Mouse (Mus musculus) liver, embryonic 15.5 days (tissue): ENCODE results near the gene Aldh1l1. TPM values are rescaled to one million over a fixed set of nuclear protein-coding genes. Genes with fewer than 3 reads are reported as not detected.
A peak's percentile ranks its signal among the peaks of the same experiment; 100 is the strongest.

Experiments
- ATAC-seq: fragments of 200-750 bp; cut with Nextera tagmentation; 2 replicates; pipeline ENCODE4 v1.8.0; 2017; ENCODE audit warnings: moderate number of reproducible peaks, mild to moderate bottlenecking, moderate library complexity; ENCODE audit not compliant: insufficient read depth
- H3K27ac ChIP-seq: fragments of 300-500 bp; sonication (generic); replicated peaks from 2 replicates; pipeline ENCODE4 v1.5.1; 2015; ENCODE audit warnings: mild to moderate bottlenecking, inconsistent platforms
- H3K27me3 ChIP-seq: fragments of 300-500 bp; sonication (generic); 2 replicates; pipeline ENCODE4 v1.6.1; 2015; ENCODE audit warnings: mild to moderate bottlenecking, inconsistent platforms
- H3K36me3 ChIP-seq: fragments of 300-500 bp; sonication (generic); replicated peaks from 2 replicates; pipeline ENCODE4 v1.6.1; 2015; ENCODE audit warnings: moderate library complexity, mild to moderate bottlenecking, inconsistent platforms
- H3K4me1 ChIP-seq: fragments of 300-500 bp; sonication (generic); replicated peaks from 2 replicates; pipeline ENCODE4 v1.6.1; 2015; ENCODE audit warnings: inconsistent platforms
- H3K4me2 ChIP-seq: fragments of 300-500 bp; sonication (generic); 2 replicates; pipeline ENCODE4 v1.6.1; 2015; ENCODE audit warnings: moderate library complexity, mild to moderate bottlenecking, inconsistent platforms
- H3K4me3 ChIP-seq: fragments of 300-500 bp; sonication (generic); replicated peaks from 2 replicates; pipeline ENCODE4 v1.5.1; 2015; ENCODE audit warnings: mild to moderate bottlenecking, inconsistent platforms
- H3K9ac ChIP-seq: fragments of 300-500 bp; sonication (generic); 2 replicates; pipeline ENCODE4 v1.6.1; 2015; ENCODE audit warnings: moderate library complexity, mild to moderate bottlenecking, inconsistent platforms
- H3K9me3 ChIP-seq: fragments of 300-500 bp; sonication (generic); replicated peaks from 2 replicates; pipeline ENCODE4 v1.6.1; 2016; ENCODE audit warnings: inconsistent platforms
- WGBS: fragments of 180-500 bp; shearing (Covaris S2); methylation state at CpG from one replicate; pipeline ENCODE4 v1.1.7; 2015; ENCODE audit warnings: mixed read lengths; ENCODE audit not compliant: insufficient replicate concordance; 5-methylcytosine and 5-hydroxymethylcytosine counted together
- polyA plus RNA-seq: library from polyadenylated mRNA; unstranded; fragments of >200 nt; fragmentation: Nextera tagmentation; extraction: Ambion mirVana; gene quantifications from 2 replicates; pipeline ENCODE4 v1.2.1, GENCODE M21; 2015

Gene Aldh1l1
- polyA plus RNA-seq, 1 experiment from 2014 or later: 32.1 TPM

GRCm38 (mm10) chr6:90462181-90462706 lies 24.0 kb upstream of the Aldh1l1 start, which contains the start of gene Klf15:
Gene Klf15, plus strand, starts transcription at chr6:90462576.
- WGBS: 2% methylated on average over 70 of the region's 70 CpGs
- Histone ChIP-seq H3K27me3 (peaks cover 56% of the 10 kb centered on the region), H3K4me2 (peak within 1 kb of the TSS; percentile 64), H3K9me3 (no peaks in the 10 kb centered on the region), H3K4me1 (peaks cover 14% of the 10 kb centered on the region), H3K27ac (peak within 1 kb of the TSS; percentile 85), H3K36me3 (no peaks in the 10 kb centered on the region), H3K9ac (peak within 1 kb of the TSS; percentile 45), H3K4me3 (peak within 1 kb of the TSS; percentile 57)
- ATAC-seq: peak; percentile 45

- H3K9ac ChIP-seq: peak overlapping the region; percentile 45
- WGBS: under 1% methylated on average over 38 of the region's 38 CpGs
- H3K36me3 ChIP-seq: no peaks in the 10 kb centered on the region
- 0 out of 2 replicates have a peak, but pooled peaks have one; percentile 28 for ATAC-seq
- H3K4me3 ChIP-seq: peak overlapping the region; percentile 57
- H3K27me3 ChIP-seq: peaks cover 56% of the 10 kb centered on the region
- H3K4me2 ChIP-seq: peak overlapping the region; percentile 64
- H3K4me1 ChIP-seq: peaks cover 14% of the 10 kb centered on the region
- no peaks in the 10 kb centered on the region for H3K9me3 ChIP-seq
- H3K27ac ChIP-seq: peak overlapping the region; percentile 85
Observed at GRCm38 (mm10) chr6:90462841-90463227, 23.4 kb upstream of the Aldh1l1 start.

- peak overlapping the region; percentile 57 for H3K4me3 ChIP-seq
- peak; percentile 76 for ATAC-seq
- under 1% methylated on average over 31 of the region's 31 CpGs for WGBS
- no peaks in the 10 kb centered on the region for H3K36me3 ChIP-seq
- H3K4me2 ChIP-seq: peak overlapping the region; percentile 64
- H3K9ac ChIP-seq: peak overlapping the region; percentile 45
- peaks cover 14% of the 10 kb centered on the region for H3K4me1 ChIP-seq
- no peaks in the 10 kb centered on the region for H3K9me3 ChIP-seq
- H3K27me3 ChIP-seq: peaks cover 56% of the 10 kb centered on the region
- H3K27ac ChIP-seq: peak overlapping the region; percentile 85
Observed at GRCm38 (mm10) chr6:90463228-90463862, 22.9 kb upstream of the Aldh1l1 start.

DNA sequence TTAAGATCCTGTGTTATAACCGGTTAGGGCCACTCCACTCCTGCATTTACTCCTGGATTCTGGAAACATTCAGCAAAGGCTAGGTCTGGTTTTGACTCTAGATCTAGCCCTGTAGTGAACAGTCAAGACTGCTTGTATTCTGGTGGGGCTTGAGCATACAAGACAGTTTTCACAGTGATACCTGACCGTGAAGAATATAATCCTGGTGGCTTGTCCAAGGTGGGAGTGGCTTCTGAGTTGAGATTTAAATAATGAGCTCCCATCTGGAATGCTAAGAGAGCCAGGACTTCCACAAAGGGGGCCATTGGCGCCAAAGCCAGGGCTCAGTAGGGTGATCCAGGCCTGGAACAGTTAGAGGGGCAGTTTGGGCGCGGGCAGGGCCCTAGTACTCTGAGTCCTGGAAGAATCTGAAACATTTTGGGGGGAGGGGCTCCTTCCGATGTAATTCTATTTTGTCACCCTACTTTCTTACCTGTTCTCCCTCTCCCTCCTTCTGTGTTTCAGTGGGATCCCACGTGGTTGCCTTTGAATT lies 22.3 kb upstream of the Aldh1l1 start:
- Histone ChIP-seq H3K9ac (no peak overlapping the region), H3K27ac (peak overlapping the region; percentile 71), H3K4me2 (peak overlapping the region; percentile 64), H3K4me1 (peaks cover 17% of the 10 kb centered on the region), H3K9me3 (no peaks in the 10 kb centered on the region), H3K4me3 (peak overlapping the region; percentile 57), H3K27me3 (peaks cover 56% of the 10 kb centered on the region), H3K36me3 (no peaks in the 10 kb centered on the region)
- ATAC-seq: no peak
- 37% methylated on average over 7 of the region's 7 CpGs for whole genome bisulfite sequencing

DNA sequence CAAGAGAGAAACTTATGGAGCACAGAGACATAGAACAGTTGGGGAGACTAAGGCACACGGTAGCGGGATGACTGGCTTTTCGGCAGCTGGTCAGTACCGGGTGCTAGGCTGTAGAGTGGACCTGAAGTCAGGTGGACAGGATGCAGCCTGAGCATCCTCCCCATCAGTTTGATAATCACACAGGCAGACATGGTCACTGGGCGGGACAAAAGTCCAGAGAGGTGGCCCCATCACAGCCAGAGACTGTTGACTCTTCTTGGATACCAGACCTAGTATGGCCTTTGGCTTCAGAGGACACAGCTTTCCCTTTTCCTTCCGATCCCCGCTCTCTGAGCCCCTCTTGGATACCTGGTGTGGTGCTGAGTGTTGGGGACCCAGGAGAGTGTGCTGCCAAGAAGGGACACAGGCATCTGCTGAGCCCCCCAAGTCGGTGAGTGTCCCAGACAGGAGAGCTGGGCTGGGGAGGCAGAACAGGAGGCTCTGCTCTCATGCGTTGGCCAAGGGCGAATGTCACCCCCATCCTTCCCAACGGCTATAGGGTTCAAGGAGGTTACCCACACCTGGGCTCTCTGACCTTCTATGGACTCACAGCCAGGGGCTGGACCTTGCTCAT lies 21.1 kb upstream of the Aldh1l1 start:
- Histone ChIP-seq H3K36me3 (no peaks in the 10 kb centered on the region), H3K27ac (peak overlapping the region; percentile 78), H3K4me2 (peak overlapping the region; percentile 47), H3K4me3 (peak overlapping the region; percentile 17), H3K9ac (no peak overlapping the region), H3K27me3 (peaks cover 51% of the 10 kb centered on the region), H3K4me1 (peaks cover 22% of the 10 kb centered on the region), H3K9me3 (no peaks in the 10 kb centered on the region)
- ATAC-seq: 0 out of 2 replicates have a peak, but pooled peaks have one; percentile 10
- 63% methylated on average over 11 of the region's 11 CpGs for WGBS

DNA sequence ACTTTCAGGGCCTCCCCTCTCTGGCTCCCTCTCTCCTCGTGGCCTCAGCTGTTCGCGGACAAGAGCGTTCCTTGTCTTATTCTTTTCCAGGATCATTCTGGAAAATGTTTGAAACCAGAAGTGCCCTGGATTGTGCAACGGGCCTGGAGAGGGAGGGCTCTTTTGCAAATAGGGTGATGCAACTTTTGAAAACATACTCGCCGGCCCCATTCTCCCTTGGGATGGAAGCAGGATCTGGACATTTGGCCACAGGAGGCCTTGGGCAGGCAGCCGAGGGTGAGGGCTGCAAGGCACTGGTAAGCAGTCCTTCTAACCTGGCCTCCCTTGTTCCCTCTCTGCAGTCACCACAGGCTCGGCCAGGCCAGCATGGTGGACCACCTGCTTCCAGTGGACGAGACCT lies 20.1 kb upstream of the Aldh1l1 start:
- 62% methylated on average over 10 of the region's 10 CpGs for WGBS
- H3K9me3 ChIP-seq: no peaks in the 10 kb centered on the region
- H3K9ac ChIP-seq: no peak overlapping the region
- H3K36me3 ChIP-seq: no peaks in the 10 kb centered on the region
- H3K27ac ChIP-seq: peak overlapping the region; percentile 78
- H3K4me2 ChIP-seq: peak overlapping the region; percentile 47
- peaks cover 41% of the 10 kb centered on the region for H3K27me3 ChIP-seq
- H3K4me1 ChIP-seq: peaks cover 22% of the 10 kb centered on the region
- no peak for ATAC-seq
- H3K4me3 ChIP-seq: peak overlapping the region; percentile 26

DNA sequence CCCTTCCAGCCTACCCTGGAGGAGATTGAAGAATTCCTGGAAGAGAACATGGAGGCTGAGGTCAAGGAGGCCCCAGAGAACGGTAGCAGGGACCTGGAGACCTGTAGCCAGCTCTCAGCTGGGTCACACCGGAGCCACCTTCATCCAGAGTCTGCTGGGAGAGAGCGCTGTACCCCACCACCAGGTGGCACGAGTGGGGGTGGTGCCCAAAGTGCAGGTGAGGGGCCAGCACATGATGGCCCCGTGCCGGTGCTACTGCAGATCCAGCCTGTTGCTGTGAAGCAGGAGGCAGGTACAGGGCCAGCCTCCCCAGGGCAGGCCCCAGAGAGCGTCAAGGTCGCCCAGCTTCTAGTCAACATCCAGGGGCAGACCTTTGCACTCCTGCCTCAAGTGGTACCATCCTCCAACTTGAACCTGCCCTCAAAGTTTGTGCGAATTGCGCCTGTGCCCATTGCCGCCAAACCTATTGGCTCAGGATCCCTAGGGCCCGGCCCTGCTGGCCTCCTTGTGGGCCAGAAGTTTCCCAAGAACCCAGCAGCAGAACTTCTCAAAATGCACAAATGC lies 19.3 kb upstream of the Aldh1l1 start:
- H3K27ac ChIP-seq: peak overlapping the region; percentile 78

GRCm38 (mm10) chr6:90468216-90468615 lies 18.0 kb upstream of the Aldh1l1 start:
- Histone ChIP-seq H3K4me3 (peak overlapping the region; percentile 26; the same call in 1 of the 2 replicates), H3K4me2 (peak overlapping the region; percentile 47), H3K9me3 (no peaks in the 10 kb centered on the region), H3K9ac (no peak overlapping the region), H3K27ac (no peak overlapping the region), H3K27me3 (peaks cover 20% of the 10 kb centered on the region), H3K36me3 (no peaks in the 10 kb centered on the region), H3K4me1 (peaks cover 16% of the 10 kb centered on the region)
- no peak for ATAC-seq
- WGBS: 34% methylated on average over 1 of the region's 1 CpGs

More for the DNA sequence above, 19.3 kb upstream of the Aldh1l1 start:
- Histone ChIP-seq H3K9me3 (no peaks in the 10 kb centered on the region), H3K36me3 (no peaks in the 10 kb centered on the region), H3K9ac (no peak overlapping the region), H3K4me1 (peaks cover 22% of the 10 kb centered on the region), H3K4me3 (peak overlapping the region; percentile 26; the same call in 1 of the 2 replicates), H3K27me3 (peaks cover 33% of the 10 kb centered on the region), H3K4me2 (peak overlapping the region; percentile 47)
- WGBS: 71% methylated on average over 12 of the region's 12 CpGs
- no peak for ATAC-seq

GRCm38 (mm10) chr6:90469041-90469440 lies 17.2 kb upstream of the Aldh1l1 start:
- ATAC-seq: no peak
- Histone ChIP-seq H3K27me3 (peaks cover 12% of the 10 kb centered on the region), H3K4me2 (peak overlapping the region; percentile 47; the same call in 1 of the 2 replicates), H3K4me1 (peaks cover 15% of the 10 kb centered on the region), H3K27ac (no peak overlapping the region), H3K9me3 (no peaks in the 10 kb centered on the region), H3K9ac (no peak overlapping the region), H3K4me3 (no peak overlapping the region), H3K36me3 (no peaks in the 10 kb centered on the region)
- 50% methylated on average over 6 of the region's 6 CpGs for WGBS

DNA sequence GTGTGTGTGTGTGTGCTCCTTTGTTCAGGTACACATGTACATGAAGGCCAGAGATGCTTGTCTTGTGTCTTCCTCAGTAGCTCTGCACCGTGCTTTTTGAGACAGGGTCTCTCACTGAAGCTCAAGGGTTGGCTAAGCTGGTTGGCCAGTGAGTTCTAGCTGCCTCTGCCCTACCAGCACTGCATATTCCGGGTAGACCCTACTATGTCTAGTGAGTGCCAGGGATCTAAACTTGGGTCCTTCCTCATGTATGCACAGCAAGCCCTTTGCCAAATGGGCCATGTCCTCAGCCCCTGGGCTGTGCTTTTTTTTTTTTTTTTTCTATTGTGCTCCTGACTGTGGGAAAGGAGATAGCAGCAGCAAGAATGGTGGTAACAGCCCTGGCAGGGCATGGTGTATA lies 16.0 kb upstream of the Aldh1l1 start:
- peaks cover 10% of the 10 kb centered on the region; the same call in 1 of the 2 replicates for H3K4me1 ChIP-seq
- H3K4me2 ChIP-seq: no peak overlapping the region
- peaks cover 3% of the 10 kb centered on the region; the same call in 1 of the 2 replicates for H3K27me3 ChIP-seq
- no peak overlapping the region for H3K27ac ChIP-seq
- no peak for ATAC-seq
- H3K9me3 ChIP-seq: no peaks in the 10 kb centered on the region
- WGBS: 59% methylated on average over 2 of the region's 2 CpGs
- no peak overlapping the region for H3K9ac ChIP-seq
- no peak overlapping the region for H3K4me3 ChIP-seq
- no peaks in the 10 kb centered on the region for H3K36me3 ChIP-seq
